Mouse (Mus musculus) midbrain, embryonic 11.5 days (tissue): ENCODE data around the gene Mfsd6. TPM values are rescaled to one million over a fixed set of nuclear protein-coding genes. Genes with fewer than 3 reads are reported as not detected.
A peak's percentile ranks its signal among the peaks of the same experiment; 100 is the strongest.

Source experiments
- ATAC-seq: fragments of 200-750 bp; cut with Nextera tagmentation; 2 replicates; pipeline ENCODE4 v1.8.0; 2017; ENCODE audit warnings: moderate TSS enrichment, moderate library complexity; ENCODE audit not compliant: low FRiP score
- DNase-seq: peaks from one replicate; pipeline ENCODE4 v3.0.0; 2015; ENCODE audit warnings: low spot score; ENCODE audit errors: missing footprints
- H3K27ac ChIP-seq: fragments of 300-500 bp; sonication (generic); 2 replicates; pipeline ENCODE4 v1.5.1; 2014; ENCODE audit warnings: low read depth, low read length
- H3K27me3 ChIP-seq: fragments of 300-500 bp; sonication (generic); 2 replicates; pipeline ENCODE4 v1.6.1; 2014; ENCODE audit warnings: mild to moderate bottlenecking, low read length, moderate library complexity, mixed read lengths; ENCODE audit not compliant: control insufficient read depth, insufficient read depth
- H3K36me3 ChIP-seq: fragments of 300-500 bp; sonication (generic); 2 replicates; pipeline ENCODE4 v1.6.1; 2014; ENCODE audit warnings: mild to moderate bottlenecking, low read length, moderate library complexity, mixed read lengths; ENCODE audit not compliant: control insufficient read depth, insufficient read depth
- H3K4me1 ChIP-seq: fragments of 300-500 bp; sonication (generic); 2 replicates; pipeline ENCODE4 v1.6.1; 2014; ENCODE audit warnings: low read length; ENCODE audit not compliant: control insufficient read depth, insufficient read depth
- H3K4me2 ChIP-seq: fragments of 300-500 bp; sonication (generic); 2 replicates; pipeline ENCODE4 v1.6.1; 2014; ENCODE audit warnings: mild to moderate bottlenecking, moderate library complexity
- H3K4me3 ChIP-seq: fragments of 300-500 bp; sonication (generic); 2 replicates; pipeline ENCODE4 v1.5.1; 2014; ENCODE audit warnings: low read depth, low read length
- H3K9ac ChIP-seq: fragments of 300-500 bp; sonication (generic); 2 replicates; pipeline ENCODE4 v1.6.1; 2014; ENCODE audit warnings: low read length
- H3K9me3 ChIP-seq: fragments of 300-500 bp; sonication (generic); 2 replicates; pipeline ENCODE4 v1.6.1; 2016; ENCODE audit warnings: low read length; ENCODE audit not compliant: control insufficient read depth
- WGBS: fragments of 180-500 bp; shearing (Covaris S2); extraction: QIAGEN DNeasy Blood & Tissue Kit; methylation state at CpG from one replicate; pipeline ENCODE4 v1.1.7; 2014; 5-methylcytosine and 5-hydroxymethylcytosine counted together
- polyA plus RNA-seq: library from polyadenylated mRNA; unstranded; fragments of >200 nt; fragmentation: Nextera tagmentation; extraction: Ambion mirVana; gene quantifications from 2 replicates; pipeline ENCODE4 v1.2.1, GENCODE M21; 2014

The Mfsd6 gene
- polyA plus RNA-seq, 1 experiment from 2014 or later: 3.1 TPM

DNA sequence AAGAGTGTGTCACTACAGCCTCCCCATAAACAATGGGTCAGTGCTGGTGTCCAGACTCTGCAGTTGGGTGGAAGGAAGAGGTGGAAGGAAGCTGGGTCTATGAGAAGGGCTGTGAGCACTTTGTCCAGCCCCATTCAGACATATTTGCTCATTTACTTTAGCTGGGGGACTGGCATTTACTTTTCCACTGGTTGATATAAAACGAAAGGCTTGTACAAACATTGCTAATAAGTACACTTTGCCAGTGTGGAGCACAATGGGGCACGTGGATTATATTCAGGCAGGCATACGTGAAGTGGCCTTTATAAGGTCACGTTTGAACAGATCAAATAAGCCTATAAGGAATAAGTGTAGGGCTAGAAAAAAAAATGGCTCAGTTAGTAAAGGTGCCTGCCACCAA, 43.7 kb downstream of the Mfsd6 start:
- H3K4me2 ChIP-seq: no peak overlapping the region
- no peaks in the 10 kb centered on the region for H3K9me3 ChIP-seq
- H3K4me1 ChIP-seq: no peaks in the 10 kb centered on the region
- no peaks in the 10 kb centered on the region for H3K36me3 ChIP-seq
- ATAC-seq (peak; percentile 38; the same call in 1 of the 2 replicates), DNase-seq (no peak)
- no peaks in the 10 kb centered on the region for H3K27me3 ChIP-seq
- no peak overlapping the region for H3K4me3 ChIP-seq
- no peak overlapping the region for H3K27ac ChIP-seq
- no peak overlapping the region for H3K9ac ChIP-seq
- 73% methylated on average over 4 of the region's 4 CpGs for WGBS

DNA sequence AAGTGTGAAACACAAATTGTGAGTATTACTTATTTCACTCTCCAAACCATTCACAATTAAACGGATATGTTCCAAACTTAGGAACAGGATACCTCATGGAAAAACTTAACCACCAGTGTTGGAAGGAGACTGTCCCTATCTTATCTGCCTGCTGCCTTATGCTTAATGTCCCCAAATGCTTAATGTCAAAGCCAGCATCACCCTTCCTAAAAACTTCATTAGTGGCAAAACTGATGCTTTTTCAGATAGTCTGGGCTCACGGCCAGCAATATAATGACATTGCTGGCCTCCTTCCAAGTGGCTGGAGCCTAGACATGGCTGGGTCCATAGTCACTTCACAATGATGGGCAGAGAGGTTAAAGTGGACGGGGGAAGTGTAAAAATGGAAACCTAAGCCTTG, 50.6 kb downstream of the Mfsd6 start:
- H3K9ac ChIP-seq: no peak overlapping the region
- DNase-seq (peak; percentile 67), ATAC-seq (no peak)
- no peak overlapping the region for H3K4me3 ChIP-seq
- no peaks in the 10 kb centered on the region for H3K36me3 ChIP-seq
- H3K27me3 ChIP-seq: no peaks in the 10 kb centered on the region
- no peak overlapping the region for H3K4me2 ChIP-seq
- no peaks in the 10 kb centered on the region for H3K4me1 ChIP-seq
- H3K9me3 ChIP-seq: no peaks in the 10 kb centered on the region
- 89% methylated on average over 3 of the region's 3 CpGs for WGBS
- H3K27ac ChIP-seq: no peak overlapping the region

- no peaks in the 10 kb centered on the region for H3K4me1 ChIP-seq
- H3K4me2 ChIP-seq: no peak overlapping the region
- no peaks in the 10 kb centered on the region for H3K9me3 ChIP-seq
- no peaks in the 10 kb centered on the region for H3K27me3 ChIP-seq
- 79% methylated on average over 7 of the region's 7 CpGs for WGBS
- H3K4me3 ChIP-seq: no peak overlapping the region
- no peak for ATAC-seq
- no peak overlapping the region for H3K9ac ChIP-seq
- H3K27ac ChIP-seq: no peak overlapping the region
- no peaks in the 10 kb centered on the region for H3K36me3 ChIP-seq
- no peak for DNase-seq
These were observed 51.4 kb downstream of the Mfsd6 start for GRCm38 (mm10) chr1:52675561-52676551.

GRCm38 (mm10) chr1:52669931-52670330, 57.3 kb downstream of the Mfsd6 start:
- no peak overlapping the region for H3K4me3 ChIP-seq
- no peak overlapping the region for H3K9ac ChIP-seq
- no peak for DNase-seq
- no peak overlapping the region for H3K27ac ChIP-seq
- no peaks in the 10 kb centered on the region for H3K9me3 ChIP-seq
- no peaks in the 10 kb centered on the region for H3K27me3 ChIP-seq
- H3K36me3 ChIP-seq: no peaks in the 10 kb centered on the region
- H3K4me2 ChIP-seq: no peak overlapping the region
- no peaks in the 10 kb centered on the region; the same call in 1 of the 2 replicates for H3K4me1 ChIP-seq
- WGBS: 84% methylated on average over 1 of the region's 1 CpGs
- ATAC-seq: no peak

DNA sequence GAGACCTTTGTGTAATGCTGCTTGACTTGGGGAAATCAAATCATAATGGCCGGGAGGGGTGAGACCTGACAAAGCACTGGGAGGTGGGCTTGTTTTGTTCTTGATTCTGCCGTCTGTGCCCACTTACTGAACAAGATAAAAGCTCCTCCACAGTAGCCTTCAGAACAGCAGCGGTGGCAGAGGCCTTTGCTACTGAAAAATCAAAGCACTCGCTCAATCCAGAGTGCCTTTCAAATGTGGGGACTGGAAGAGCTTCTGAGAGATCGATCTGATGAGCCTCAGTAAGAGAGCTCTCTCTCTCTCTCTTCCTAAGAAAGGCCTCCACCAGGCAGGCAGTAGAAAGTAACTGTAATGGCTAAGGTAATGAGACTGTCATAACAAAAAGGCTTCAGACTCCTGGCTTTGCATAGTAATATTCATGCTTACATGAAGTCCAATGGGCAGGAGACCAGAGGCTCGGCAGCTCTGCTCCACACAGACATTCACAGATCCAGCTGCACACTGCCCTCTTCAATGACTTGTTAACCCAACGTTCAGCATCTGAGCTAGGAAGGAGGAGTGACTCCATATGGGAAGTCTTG, 58.4 kb downstream of the Mfsd6 start:
- ATAC-seq (no peak), DNase-seq (no peak)
- Histone ChIP-seq H3K27me3 (no peaks in the 10 kb centered on the region), H3K36me3 (no peaks in the 10 kb centered on the region), H3K4me3 (no peak overlapping the region), H3K9ac (no peak overlapping the region), H3K27ac (no peak overlapping the region), H3K4me2 (no peak overlapping the region), H3K4me1 (no peaks in the 10 kb centered on the region; the same call in 1 of the 2 replicates), H3K9me3 (no peaks in the 10 kb centered on the region)
- 34% methylated on average over 7 of the region's 7 CpGs for WGBS

DNA sequence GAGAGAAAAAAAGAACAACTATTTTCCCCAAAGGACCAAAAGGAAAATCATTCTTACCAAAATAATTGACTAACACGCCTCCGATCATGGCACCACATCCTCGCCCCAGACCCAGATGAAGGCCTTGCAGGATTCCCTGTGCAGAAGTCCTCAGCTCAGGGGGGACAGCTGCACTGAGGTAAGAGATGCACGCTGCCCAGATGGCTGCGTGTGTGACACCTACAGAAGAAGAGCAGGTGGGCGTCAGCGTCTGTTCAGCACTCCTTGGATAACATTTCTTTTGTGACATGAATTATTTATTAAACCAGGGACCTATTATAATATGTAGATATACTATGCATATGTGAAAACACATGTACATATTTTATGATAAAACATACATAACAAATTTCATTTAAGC, 64.0 kb downstream of the Mfsd6 start:
- H3K27me3 ChIP-seq: no peaks in the 10 kb centered on the region
- H3K4me3 ChIP-seq: no peak overlapping the region
- no peak overlapping the region for H3K27ac ChIP-seq
- no peaks in the 10 kb centered on the region for H3K9me3 ChIP-seq
- WGBS: 93% methylated on average over 7 of the region's 7 CpGs
- DNase-seq (no peak), ATAC-seq (no peak)
- no peaks in the 10 kb centered on the region for H3K4me1 ChIP-seq
- H3K36me3 ChIP-seq: no peaks in the 10 kb centered on the region
- no peak overlapping the region for H3K9ac ChIP-seq
- no peak overlapping the region for H3K4me2 ChIP-seq

- no peaks in the 10 kb centered on the region for H3K36me3 ChIP-seq
- no peaks in the 10 kb centered on the region for H3K9me3 ChIP-seq
- H3K4me2 ChIP-seq: no peak overlapping the region
- H3K9ac ChIP-seq: no peak overlapping the region
- no peak for DNase-seq
- ATAC-seq: no peak
- H3K4me1 ChIP-seq: no peaks in the 10 kb centered on the region
- no peak overlapping the region for H3K4me3 ChIP-seq
- no peaks in the 10 kb centered on the region for H3K27me3 ChIP-seq
- WGBS: 85% methylated on average over 12 of the region's 12 CpGs
- no peak overlapping the region for H3K27ac ChIP-seq
These were observed 66.5 kb downstream of the Mfsd6 start for GRCm38 (mm10) chr1:52660765-52661164.

DNA sequence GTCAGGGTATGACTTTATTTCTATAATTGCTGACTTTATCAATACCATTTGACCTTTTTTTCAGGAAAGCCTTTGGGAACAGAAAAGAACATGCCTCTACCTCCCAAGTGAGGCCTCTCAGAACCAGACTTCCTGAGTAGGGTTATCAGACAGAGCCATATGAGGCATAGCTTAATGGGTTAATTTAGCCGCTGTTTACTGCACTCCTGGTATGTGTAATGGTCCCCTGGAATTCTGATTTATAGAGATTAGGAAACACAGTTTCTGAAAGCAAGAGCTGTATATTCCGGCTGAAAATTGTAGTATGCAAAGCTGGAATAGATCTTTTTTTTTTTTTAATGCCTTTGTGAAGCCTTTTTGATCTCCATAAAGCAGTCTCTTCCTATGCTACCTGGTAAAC, 67.0 kb downstream of the Mfsd6 start:
- Histone ChIP-seq H3K4me3 (no peak overlapping the region), H3K27me3 (no peaks in the 10 kb centered on the region), H3K4me2 (no peak overlapping the region), H3K4me1 (no peaks in the 10 kb centered on the region), H3K36me3 (no peaks in the 10 kb centered on the region), H3K9ac (no peak overlapping the region), H3K27ac (no peak overlapping the region), H3K9me3 (no peaks in the 10 kb centered on the region)
- WGBS: 91% methylated on average over 2 of the region's 2 CpGs
- ATAC-seq: no peak
- DNase-seq: no peak

DNA sequence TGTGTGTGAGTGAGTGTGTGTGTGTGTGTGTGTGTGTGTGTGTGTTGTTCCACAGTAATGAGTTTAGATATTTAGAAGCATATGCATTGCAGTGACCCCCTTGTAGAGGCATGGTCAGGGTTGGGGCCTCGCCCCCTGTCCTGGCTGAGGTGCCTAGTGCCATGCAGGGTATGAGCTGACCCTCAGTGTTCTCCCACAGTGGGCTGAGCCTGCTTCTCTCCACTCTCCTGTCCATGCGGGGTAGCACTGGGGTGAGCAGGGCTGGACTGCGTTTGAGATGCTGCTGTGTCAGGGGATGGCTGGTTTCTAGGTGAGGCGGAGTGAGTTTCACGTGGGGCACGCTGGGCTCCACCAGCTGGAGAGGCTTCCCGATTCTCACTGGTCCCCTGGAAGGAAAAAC, 69.1 kb downstream of the Mfsd6 start:
- Histone ChIP-seq H3K9ac (no peak overlapping the region), H3K9me3 (no peaks in the 10 kb centered on the region), H3K4me2 (no peak overlapping the region), H3K4me3 (no peak overlapping the region), H3K4me1 (no peaks in the 10 kb centered on the region), H3K27ac (no peak overlapping the region), H3K27me3 (no peaks in the 10 kb centered on the region), H3K36me3 (no peaks in the 10 kb centered on the region)
- ATAC-seq (no peak), DNase-seq (no peak)
- 90% methylated on average over 7 of the region's 7 CpGs for WGBS
